Mouse (Mus musculus): ENCODE data around the gene Srrd. TPM values are rescaled to one million over a fixed set of nuclear protein-coding genes. Genes with fewer than 3 reads are reported as not detected.
A peak's percentile ranks its signal among the peaks of the same experiment; 100 is the strongest.

The Srrd gene
- total RNA-seq, 2 experiments from 2014 or later = 7.1 to 8.3 TPM

- no peak for DNase-seq (ENCODE audit: low spot score in 2 of 2)
Measured at GRCm38 (mm10) chr5:112359520-112359919, 16.7 kb upstream of the Srrd start.

DNA sequence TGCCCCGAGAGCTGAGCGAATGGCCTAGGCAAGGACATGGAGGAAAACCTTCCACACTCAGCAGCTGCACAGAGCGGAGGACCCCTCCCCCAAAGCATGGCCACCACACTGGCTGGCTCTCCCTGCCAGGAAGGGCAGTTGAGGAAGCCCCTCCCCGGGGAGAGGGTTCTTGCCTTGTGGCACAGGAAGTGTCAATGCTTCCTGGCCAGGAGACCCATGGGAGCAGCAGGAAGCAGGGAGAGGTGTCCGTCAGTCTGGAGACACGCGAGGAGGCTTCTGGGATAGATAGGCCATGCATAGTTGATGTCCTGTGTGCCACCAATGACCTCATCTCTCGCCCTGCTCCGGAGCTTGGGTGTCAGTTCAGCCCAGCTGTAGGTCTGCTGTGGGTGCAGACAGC is 13.5 kb upstream of the Srrd start:
- no peak for DNase-seq (ENCODE audit: low spot score in 2 of 2)

- no peak for DNase-seq (ENCODE audit: low spot score in 2 of 2)
Measured at GRCm38 (mm10) chr5:112355910-112356309, 13.1 kb upstream of the Srrd start, which contains the start of gene Gm6583. Gm6583 (minus strand) TSS chr5:112356033.

GRCm38 (mm10) chr5:112355493-112355892 is 12.7 kb upstream of the Srrd start:
- no peak for DNase-seq (ENCODE audit: low spot score in 2 of 2)

- no peak for DNase-seq (ENCODE audit: low spot score in 2 of 2)
Measured at GRCm38 (mm10) chr5:112349169-112349568, 6.3 kb upstream of the Srrd start.

DNA sequence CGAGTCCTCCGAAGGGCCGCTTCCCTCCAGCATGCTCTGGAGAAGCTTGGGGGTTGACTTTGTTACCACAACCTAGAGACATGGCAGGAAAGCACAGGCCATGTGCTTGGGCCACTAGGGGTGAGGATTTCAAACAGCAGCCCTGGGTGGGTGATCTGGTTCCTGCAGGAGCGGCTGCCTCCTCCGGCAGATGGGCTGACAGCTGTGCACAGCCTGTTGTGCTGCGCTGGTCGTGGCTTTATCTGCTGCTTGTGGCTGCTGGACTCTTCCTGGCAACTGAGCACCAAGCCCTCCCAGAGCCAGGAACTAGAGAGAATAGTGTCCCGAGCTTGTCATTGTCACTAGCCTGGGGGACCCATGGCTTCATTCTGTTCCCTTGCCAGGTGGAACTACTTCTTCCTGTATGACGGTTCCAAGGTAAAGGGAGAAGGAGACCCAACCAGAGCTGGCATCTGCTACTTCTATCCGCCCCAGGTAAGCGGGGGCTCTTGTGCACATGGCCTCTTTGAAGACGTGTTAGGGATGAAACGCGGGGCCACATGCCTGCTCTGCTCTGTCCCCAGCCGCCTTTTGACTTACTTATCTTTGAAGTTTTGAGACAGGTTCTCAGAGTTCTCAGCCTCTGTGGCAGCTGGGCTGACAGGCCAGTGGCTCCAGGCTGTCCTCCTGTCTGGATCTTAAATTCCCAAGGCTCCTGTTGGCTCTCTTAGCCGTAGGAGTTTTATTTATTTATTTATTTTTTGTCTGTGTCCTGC is 3.5 kb upstream of the Srrd start:
- no peak for DNase-seq (ENCODE audit: low spot score in 2 of 2)

GRCm38 (mm10) chr5:112344092-112344960 is 1.5 kb upstream of the Srrd start:
- no peak for DNase-seq (ENCODE audit: low spot score in 2 of 2)

DNA sequence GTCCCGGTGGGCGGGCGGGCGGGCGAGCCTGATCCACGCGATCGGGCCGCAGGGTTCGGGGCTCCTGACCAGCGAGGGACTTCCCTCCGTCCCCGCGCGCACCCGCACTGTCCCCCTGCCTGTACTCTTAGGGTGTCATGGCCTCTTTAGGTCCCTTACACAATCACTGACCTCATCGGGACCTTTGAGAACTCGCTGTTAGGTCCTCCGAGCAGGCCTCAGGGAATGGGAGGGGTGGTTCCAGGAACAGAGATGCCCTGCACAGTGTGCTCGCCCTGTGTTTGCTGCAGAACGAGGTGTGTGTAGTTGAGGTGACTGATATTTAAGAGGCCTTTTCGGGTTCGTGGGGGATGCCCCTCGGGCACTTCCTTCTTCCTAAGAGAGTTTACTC is 360 bp upstream of the Srrd start:
- no peak for DNase-seq (ENCODE audit: low spot score in 2 of 2)

GRCm38 (mm10) chr5:112339215-112339614 is 3.6 kb downstream of the Srrd start:
- DNase-seq (ENCODE audit: low spot score in 2 of 2) = no peak

DNA sequence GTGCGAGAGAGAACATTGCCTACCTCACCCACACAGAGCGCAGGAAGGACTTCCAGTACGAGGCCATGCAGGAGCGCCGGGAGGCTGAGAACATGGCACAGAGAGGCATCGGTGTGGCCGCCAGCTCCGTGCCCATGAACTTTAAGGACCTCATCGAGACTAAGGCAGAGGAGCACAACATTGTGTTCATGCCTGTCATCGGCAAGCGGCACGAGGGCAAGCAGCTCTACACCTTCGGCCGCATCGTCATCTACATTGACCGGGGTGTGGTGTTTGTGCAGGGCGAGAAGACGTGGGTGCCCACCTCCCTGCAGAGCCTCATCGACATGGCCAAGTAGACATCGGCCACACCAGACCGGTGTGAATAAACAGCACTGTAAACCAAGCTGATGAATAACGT is 5.8 kb downstream of the Srrd start:
- DNase-seq (ENCODE audit: low spot score in 2 of 2) = no peak

- no peak for DNase-seq (ENCODE audit: low spot score in 2 of 2)
Measured at GRCm38 (mm10) chr5:112335473-112335872, 7.4 kb downstream of the Srrd start.

GRCm38 (mm10) chr5:112329805-112330564 is 12.9 kb downstream of the Srrd start:
- no peak for DNase-seq (ENCODE audit: low spot score in 2 of 2)

DNA sequence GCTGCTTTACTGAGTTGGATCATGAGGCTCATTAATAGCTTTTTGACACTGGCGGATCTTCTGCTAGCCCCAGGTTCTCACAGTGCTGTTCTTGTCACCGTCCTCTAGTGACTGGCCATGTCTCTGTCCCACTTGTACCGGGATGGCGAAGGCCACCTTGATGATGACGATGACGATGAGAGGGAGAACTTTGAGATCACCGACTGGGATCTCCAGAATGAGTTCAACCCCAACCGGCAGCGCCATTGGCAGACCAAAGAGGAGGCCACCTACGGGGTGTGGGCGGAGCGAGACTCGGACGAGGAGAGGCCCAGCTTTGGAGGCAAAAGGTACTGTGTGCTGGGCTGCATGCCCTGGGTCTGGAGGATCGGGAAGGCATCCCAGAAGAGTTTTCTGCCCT is 15.0 kb downstream of the Srrd start:
- DNase-seq (ENCODE audit: low spot score in 2 of 2) = no peak

- no peak for DNase-seq (ENCODE audit: low spot score in 2 of 2)
Measured at GRCm38 (mm10) chr5:112326446-112327009, 16.3 kb downstream of the Srrd start.

DNA sequence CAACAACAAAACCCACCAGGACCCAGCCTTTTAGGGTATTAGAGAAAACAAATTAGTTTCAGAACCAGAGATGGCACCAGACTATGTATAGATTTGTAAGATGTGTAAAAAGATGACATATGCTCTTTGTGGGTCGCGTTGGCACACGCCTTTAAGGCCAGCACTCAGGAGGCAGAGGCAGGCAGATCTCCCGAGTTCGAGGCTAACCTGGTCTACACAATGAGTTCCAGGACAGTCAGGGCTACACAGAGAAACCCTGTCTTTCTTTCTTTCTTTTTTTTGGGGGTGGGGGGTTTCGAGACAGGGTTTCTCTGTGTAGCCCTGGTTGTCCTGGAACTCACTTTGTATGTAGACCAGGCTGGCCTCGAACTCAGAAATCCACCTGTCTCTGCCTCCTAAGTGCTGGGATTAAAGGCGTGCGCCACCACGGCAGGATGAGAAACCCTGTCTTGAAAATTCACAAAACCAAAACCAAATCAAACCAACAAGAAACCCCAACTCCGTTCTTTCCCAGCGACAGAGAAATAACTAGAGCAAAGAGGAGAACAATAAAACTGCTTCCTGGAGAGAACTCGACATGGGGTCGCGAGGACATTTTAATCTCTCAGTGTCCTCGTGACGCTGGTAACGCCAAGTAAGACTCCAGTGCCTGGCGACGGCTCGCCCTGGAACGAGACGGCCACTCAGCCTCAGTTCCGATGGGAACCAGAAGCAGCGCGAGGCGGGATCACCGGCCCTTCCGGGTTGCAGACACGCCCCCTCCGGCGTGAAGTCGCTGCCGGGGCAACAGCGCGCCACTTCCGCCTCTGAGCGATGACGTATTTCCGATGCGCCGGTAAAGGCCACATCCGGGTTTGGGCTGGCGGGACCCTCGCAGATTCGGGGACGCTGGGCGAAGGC is 17.0 kb downstream of the Srrd start, which contains the start of gene Tfip11:
Tfip11 (plus strand) TSS at position 813 of the 900 bp plus-strand sequence.
- peak; percentile 93 to 96 for DNase-seq (ENCODE audit: low spot score in 2 of 2)

- DNase-seq (ENCODE audit: low spot score in 2 of 2) = no peak
Measured at GRCm38 (mm10) chr5:112324637-112325545, 17.9 kb downstream of the Srrd start.

- no peak for DNase-seq (ENCODE audit: low spot score in 2 of 2)
Measured at GRCm38 (mm10) chr5:112323246-112323645, 19.6 kb downstream of the Srrd start.

DNA sequence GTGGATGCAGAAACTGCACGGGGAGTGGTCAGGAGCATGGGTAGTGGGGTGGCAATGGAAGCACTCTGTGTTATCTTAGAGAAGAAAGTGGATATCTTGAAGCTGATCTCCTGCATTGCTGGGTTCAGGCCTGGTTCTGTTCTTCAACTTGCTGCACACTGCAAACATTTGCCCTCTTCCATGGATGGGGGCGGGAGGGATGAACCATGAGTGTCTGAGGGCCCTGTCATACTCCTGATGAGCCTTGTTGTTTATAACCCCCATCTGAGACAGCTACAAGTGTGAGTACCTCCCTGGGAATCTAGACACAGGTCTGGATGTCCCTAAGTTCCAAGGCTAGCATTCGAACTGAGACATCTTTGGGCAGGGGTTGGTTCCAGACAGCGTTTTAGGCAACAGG is 21.5 kb downstream of the Srrd start:
- no peak for DNase-seq (ENCODE audit: low spot score in 2 of 2)

DNA sequence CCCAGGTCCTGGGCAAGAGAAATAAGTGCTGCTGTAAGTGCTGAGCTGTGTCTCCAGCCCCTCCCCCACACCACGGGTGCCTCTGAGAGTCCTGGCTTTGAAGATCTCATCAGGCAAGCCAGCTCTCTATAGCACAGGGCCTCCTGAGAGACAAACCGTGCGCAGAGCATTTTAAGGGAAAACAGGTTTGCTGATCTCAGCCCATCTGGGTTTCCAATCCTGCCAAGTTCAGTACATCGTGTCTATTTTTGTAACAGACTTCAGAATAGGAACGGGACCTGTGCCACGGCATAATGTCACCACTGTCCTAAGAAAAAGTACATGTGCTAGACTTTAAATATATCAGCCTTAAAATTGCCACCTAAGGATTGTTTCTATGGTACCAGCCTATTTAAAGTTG is 21.9 kb downstream of the Srrd start:
- DNase-seq (ENCODE audit: low spot score in 2 of 2) = peak in 1 of 2 experiments; percentile 44

All from gastrocnemius, postnatal 4 days (tissue).